Mouse (Mus musculus) lung, postnatal 0 days (tissue): ENCODE results near the gene Hist1h1b.
"Not testable (repeated sequence)": the region's sequence is repeated elsewhere in the genome, so short reads cannot be mapped to it uniquely, and the experiment has no call there.

Experiments
- CTCF ChIP-seq: IDR thresholded peaks from 2 replicates; pipeline ENCODE4 v1.5.1; 2016; ENCODE audit warnings: antibody characterized with exemption, mild to moderate bottlenecking
- EP300 ChIP-seq: IDR thresholded peaks from 2 replicates; pipeline ENCODE4 v1.6.1; 2016; ENCODE audit warnings: antibody characterized with exemption, mild to moderate bottlenecking, control low read depth

- TF ChIP-seq EP300, CTCF: not testable (repeated sequence)
Measured at GRCm38 (mm10) chr13:21782361-21783254, 2.2 kb upstream of the Hist1h1b start.
